9 mouse cellular contexts compared by ENCODE assay signal in the genomic region with DNA sequence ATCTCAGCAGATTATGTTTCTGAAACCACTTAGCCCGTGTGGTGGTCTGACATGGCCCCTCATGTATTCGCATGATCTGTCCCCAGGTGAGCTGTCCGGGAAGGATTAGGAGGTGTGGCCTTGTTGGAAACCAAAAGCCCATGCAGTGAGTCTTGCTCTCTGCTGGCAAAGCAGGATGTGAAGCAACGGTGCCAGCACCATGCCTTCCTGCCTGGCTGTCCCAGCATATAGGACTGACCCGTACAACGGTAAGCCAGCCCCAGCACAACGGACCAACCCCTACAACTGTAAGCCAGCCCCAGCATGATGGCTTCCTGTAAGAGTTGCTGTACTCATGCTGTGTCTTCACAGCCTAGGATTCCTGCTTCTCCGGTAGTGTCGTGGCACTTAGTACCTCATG. TPM values are rescaled to one million over a fixed set of nuclear protein-coding genes. Genes with fewer than 3 reads are reported as not detected.
DNase-seq lines count a peak whose midpoint lies in the region; ATAC-seq and TF ChIP-seq lines count a peak whose summit lies in the region.
"Had no signal": no experiment of that assay in that cellular context is flagged by ENCODE, and none has a peak within 500 bp of the region (broad histone marks: within the 10 kb centered on the region; RNA-seq: fewer than 3 reads in every experiment).

No protein-coding gene starts in this region.

- H3K27ac ChIP-seq in lung, embryonic 15.5 days: no peak overlapping the region
- no peak overlapping the region for H3K27ac ChIP-seq in embryonic facial prominence, embryonic 15.5 days (replicated peaks)
- H3K27ac ChIP-seq in limb, embryonic 12.5 days: no peak overlapping the region
- no peak overlapping the region for H3K27ac ChIP-seq in olfactory bulb, adult 2 months (ENCODE audit: insufficient read depth, low read depth, low read length)

- H3K9me3 ChIP-seq in lung, embryonic 15.5 days: no peaks in the 10 kb centered on the region
- no peaks in the 10 kb centered on the region for H3K9me3 ChIP-seq in embryonic facial prominence, embryonic 15.5 days (replicated peaks)
- no peaks in the 10 kb centered on the region for H3K9me3 ChIP-seq in limb, embryonic 12.5 days

- peaks cover 45% of the 10 kb centered on the region for H3K36me3 ChIP-seq in lung, embryonic 15.5 days
- peaks cover 48% of the 10 kb centered on the region for H3K36me3 ChIP-seq in embryonic facial prominence, embryonic 15.5 days
- H3K36me3 ChIP-seq in limb, embryonic 12.5 days: peaks cover 60% of the 10 kb centered on the region

- WGBS in lung, embryonic 15.5 days: 26% methylated on average over 9 of the region's 9 CpGs
- WGBS in embryonic facial prominence, embryonic 15.5 days: 34% methylated on average over 9 of the region's 9 CpGs
- WGBS in limb, embryonic 12.5 days: 59% methylated on average over 9 of the region's 9 CpGs
- WGBS in olfactory bulb, adult 2 months: 30% methylated on average over 9 of the region's 9 CpGs

- peak overlapping the region; percentile 86 for H3K4me2 ChIP-seq in lung, embryonic 15.5 days
- H3K4me2 ChIP-seq in embryonic facial prominence, embryonic 15.5 days (replicated peaks): peak overlapping the region; percentile 80
- H3K4me2 ChIP-seq in limb, embryonic 12.5 days: peak overlapping the region; percentile 94

- H3K4me3 ChIP-seq in lung, embryonic 15.5 days: peak overlapping the region; percentile 84
- peak overlapping the region; percentile 88 for H3K4me3 ChIP-seq in embryonic facial prominence, embryonic 15.5 days (replicated peaks)
- H3K4me3 ChIP-seq in limb, embryonic 12.5 days (replicated peaks): peak overlapping the region; percentile 77
- peak overlapping the region; percentile 4; the same call in 1 of the 2 replicates for H3K4me3 ChIP-seq in olfactory bulb, adult 2 months (ENCODE audit: insufficient read depth, low read depth, low read length)

- DNase-seq in lung, postnatal 14 days: no peak
- no peak for DNase-seq in adrenal gland, adult 18-20 months (ENCODE audit: low spot score in 2 of 2)
- no peak for DNase-seq in layer of hippocampus, postnatal 36 days
- DNase-seq in layer of hippocampus, adult 8-10 months (ENCODE audit: low spot score in 2 of 2): no peak
- DNase-seq: kidney, adult 9 months had no signal

- H3K9ac ChIP-seq in lung, embryonic 15.5 days: peak overlapping the region; percentile 77
- peak overlapping the region; percentile 37 for H3K9ac ChIP-seq in embryonic facial prominence, embryonic 15.5 days
- peak overlapping the region; percentile 95 for H3K9ac ChIP-seq in limb, embryonic 12.5 days (replicated peaks)

- no peak for TF ChIP-seq CTCF in olfactory bulb, adult 2 months (IDR thresholded peaks at IDR 0.05; ENCODE audit: insufficient read depth, low read depth, low read length)

- no peaks in the 10 kb centered on the region for H3K27me3 ChIP-seq in lung, embryonic 15.5 days
- H3K27me3 ChIP-seq in embryonic facial prominence, embryonic 15.5 days: no peaks in the 10 kb centered on the region
- no peaks in the 10 kb centered on the region for H3K27me3 ChIP-seq in limb, embryonic 12.5 days

- no peak for ATAC-seq in lung, embryonic 15.5 days (ENCODE audit: borderline replicate concordance, extremely low read depth, low FRiP score, low TSS enrichment)
- no peak for ATAC-seq in embryonic facial prominence, embryonic 15.5 days (ENCODE audit: insufficient number of reproducible peaks, low FRiP score, low TSS enrichment, low read depth)
- ATAC-seq in limb, embryonic 12.5 days (ENCODE audit: insufficient number of reproducible peaks, insufficient read depth, low FRiP score, low TSS enrichment, low read depth): no peak

- TF ChIP-seq POLR2A in olfactory bulb, adult 2 months (IDR thresholded peaks at IDR 0.05; ENCODE audit: insufficient read depth, low read depth, low read length): no peak

- H3K4me1 ChIP-seq in lung, embryonic 15.5 days: peaks cover 59% of the 10 kb centered on the region
- H3K4me1 ChIP-seq in embryonic facial prominence, embryonic 15.5 days: peaks cover 52% of the 10 kb centered on the region
- peaks cover 63% of the 10 kb centered on the region for H3K4me1 ChIP-seq in limb, embryonic 12.5 days (replicated peaks)
- peaks cover 8% of the 10 kb centered on the region for H3K4me1 ChIP-seq in olfactory bulb, adult 2 months (ENCODE audit: control insufficient read depth, insufficient read depth, low read length)

RNA-seq across cellular contexts. Expression of gene Sec31a, which starts 11.2 kb away (rescaled TPM):
- 145 and 152 TPM in 2 replicates for polyA plus RNA-seq in lung, embryonic 15.5 days (2015; fragmentation: Nextera tagmentation; extraction: Ambion mirVana)
- polyA plus RNA-seq in embryonic facial prominence, embryonic 15.5 days (2015; fragmentation: Nextera tagmentation; extraction: Ambion mirVana): 240 and 257 TPM in 2 replicates
- 136 and 141 TPM in 2 replicates for polyA plus RNA-seq in limb, embryonic 12.5 days (2016; fragmentation: Nextera tagmentation; extraction: Ambion mirVana)
- not detected in 2 replicates for polyA plus RNA-seq in olfactory bulb, adult 2 months (2012; ENCODE audit: insufficient read depth, insufficient read length, low replicate concordance, missing spikeins)
- total RNA-seq in adrenal gland, adult 18-20 months (2021): 100 to 1,000 TPM; 157 to 164 TPM
- total RNA-seq in layer of hippocampus, postnatal 36 days (2021): 100 to 1,000 TPM in 1 of 2 experiments, 10 to 100 TPM in 1; 95.7 to 112 TPM
- total RNA-seq in layer of hippocampus, adult 8-10 months (2022): 100 to 1,000 TPM; 104 to 115 (median 109) TPM

Comparison
In these comparisons a context has a peak if more than half of its experiments do, and no peak if none do; other contexts are left out.
1. H3K4me3 ChIP-seq: peak in every context shown above with its lines; median percentile 88 in embryonic facial prominence, embryonic 15.5 days; 84 in lung, embryonic 15.5 days; 77 in limb, embryonic 12.5 days; 4 in olfactory bulb, adult 2 months.
2. H3K9ac ChIP-seq: peak in every context shown above with its lines; median percentile 95 in limb, embryonic 12.5 days; 77 in lung, embryonic 15.5 days; 37 in embryonic facial prominence, embryonic 15.5 days.